Mouse (Mus musculus) hindbrain, postnatal 0 days (tissue): ENCODE measurements at regions not wholly inside any gene's neighbourhood (a gene's known extent, or its start where the extent isn't known, plus 50 kb on each side); places are given as distances from the start of the nearest gene placed in this dataset.

Experiments
- ATAC-seq: fragments of 200-750 bp; cut with Nextera tagmentation; 2 replicates; pipeline ENCODE4 v1.8.0; 2017; ENCODE audit warnings: mild to moderate bottlenecking, moderate TSS enrichment, moderate library complexity
- DNase-seq: peaks from one replicate; pipeline ENCODE4 v3.0.0-alpha.2; 2015; ENCODE audit warnings: low spot score
- H3K27ac ChIP-seq: fragments of 300-500 bp; sonication (generic); 2 replicates; pipeline ENCODE4 v1.5.1; 2014; ENCODE audit warnings: mild to moderate bottlenecking
- H3K27me3 ChIP-seq: fragments of 300-500 bp; sonication (generic); 2 replicates; pipeline ENCODE4 v1.6.1; 2014; ENCODE audit warnings: low read length, mixed read lengths; ENCODE audit not compliant: insufficient read depth
- H3K36me3 ChIP-seq: fragments of 300-500 bp; sonication (generic); 2 replicates; pipeline ENCODE4 v1.6.1; 2014; ENCODE audit warnings: low read length, mixed read lengths; ENCODE audit not compliant: insufficient read depth
- H3K4me1 ChIP-seq: fragments of 300-500 bp; sonication (generic); 2 replicates; pipeline ENCODE4 v1.6.1; 2014; ENCODE audit warnings: antibody characterized with exemption, low read length, mixed read lengths; ENCODE audit not compliant: insufficient read depth
- H3K4me2 ChIP-seq: fragments of 300-500 bp; sonication (generic); 2 replicates; pipeline ENCODE4 v1.6.1; 2014; ENCODE audit warnings: low read depth, mild to moderate bottlenecking, low read length, moderate library complexity, mixed read lengths
- H3K4me3 ChIP-seq: fragments of 300-500 bp; sonication (generic); 2 replicates; pipeline ENCODE4 v1.5.1; 2014; ENCODE audit warnings: low read length
- H3K9ac ChIP-seq: fragments of 300-500 bp; sonication (generic); replicated peaks from 2 replicates; pipeline ENCODE4 v1.6.1; 2014; ENCODE audit warnings: mild to moderate bottlenecking, low read length, moderate library complexity, mixed read lengths
- H3K9me3 ChIP-seq: fragments of 300-500 bp; sonication (generic); 2 replicates; pipeline ENCODE4 v1.6.1; 2016; ENCODE audit warnings: low read length, mixed read lengths
- CTCF ChIP-seq: IDR thresholded peaks from 2 replicates; pipeline ENCODE4 v1.5.1; 2016; ENCODE audit warnings: antibody characterized with exemption, control low read depth, low read depth
- WGBS: fragments of 180-500 bp; shearing (Covaris S2); extraction: QIAGEN DNeasy Blood & Tissue Kit; methylation state at CpG from one replicate; pipeline ENCODE4 v1.1.7; 2014; 5-methylcytosine and 5-hydroxymethylcytosine counted together

- WGBS = 89% methylated on average over 2 of the region's 2 CpGs
- Histone ChIP-seq H3K4me2 (no peak overlapping the region), H3K9me3 (no peaks in the 10 kb centered on the region), H3K27me3 (no peaks in the 10 kb centered on the region), H3K36me3 (no peaks in the 10 kb centered on the region), H3K27ac (no peak overlapping the region), H3K4me3 (no peak overlapping the region), H3K9ac (no peak overlapping the region), H3K4me1 (no peaks in the 10 kb centered on the region)
- no peak for TF ChIP-seq CTCF
- ATAC-seq = no peak
- no peak for DNase-seq
Measured at GRCm38 (mm10) chr9:5761215-5761614, 407.2 kb upstream of the Pdgfd start.

- no peak overlapping the region for H3K4me2 ChIP-seq
- H3K27ac ChIP-seq = no peak overlapping the region
- H3K9me3 ChIP-seq = no peaks in the 10 kb centered on the region
- no peak for TF ChIP-seq CTCF
- no peaks in the 10 kb centered on the region for H3K27me3 ChIP-seq
- no peak overlapping the region for H3K4me3 ChIP-seq
- DNase-seq (no peak), ATAC-seq (no peak)
- H3K9ac ChIP-seq = no peak overlapping the region
- H3K36me3 ChIP-seq = no peaks in the 10 kb centered on the region
- 87% methylated on average over 2 of the region's 2 CpGs for WGBS
- H3K4me1 ChIP-seq = no peaks in the 10 kb centered on the region
Measured at GRCm38 (mm10) chr9:5769927-5770326, 398.5 kb upstream of the Pdgfd start.

- no peaks in the 10 kb centered on the region for H3K27me3 ChIP-seq
- ATAC-seq = no peak
Measured at GRCm38 (mm10) chr9:5771158-5771557, 397.2 kb upstream of the Pdgfd start.

More at GRCm38 (mm10) chr9:5771158-5771557, 397.2 kb upstream of the Pdgfd start:
- Histone ChIP-seq H3K27ac (no peak overlapping the region), H3K4me1 (no peaks in the 10 kb centered on the region), H3K4me3 (no peak overlapping the region), H3K36me3 (no peaks in the 10 kb centered on the region), H3K4me2 (no peak overlapping the region), H3K9me3 (no peaks in the 10 kb centered on the region), H3K9ac (no peak overlapping the region)
- no peak for DNase-seq
- no peak for TF ChIP-seq CTCF
